Mouse (Mus musculus) G1E-ER4 (cell line): ENCODE data around the gene 1500011B03Rik. TPM values are rescaled to one million over a fixed set of nuclear protein-coding genes. Genes with fewer than 3 reads are reported as not detected.
"Not testable (repeated sequence)": the region's sequence is repeated elsewhere in the genome, so short reads cannot be mapped to it uniquely, and the experiment has no call there.

Source experiments
- GATA1 ChIP-seq: IDR thresholded peaks from one replicate; pipeline ENCODE4 v1.8.0; 2012; ENCODE audit warnings: low read length, inconsistent platforms
- polyA plus RNA-seq: library from polyadenylated mRNA; stranded (reverse); fragments of >175 nt; gene quantifications from 2 replicates; pipeline ENCODE4 v1.2.3, GENCODE M21; 2012

1500011B03Rik gene
- polyA plus RNA-seq: 0.05 TPM in 1 of 2 replicates, not detected in the other

DNA sequence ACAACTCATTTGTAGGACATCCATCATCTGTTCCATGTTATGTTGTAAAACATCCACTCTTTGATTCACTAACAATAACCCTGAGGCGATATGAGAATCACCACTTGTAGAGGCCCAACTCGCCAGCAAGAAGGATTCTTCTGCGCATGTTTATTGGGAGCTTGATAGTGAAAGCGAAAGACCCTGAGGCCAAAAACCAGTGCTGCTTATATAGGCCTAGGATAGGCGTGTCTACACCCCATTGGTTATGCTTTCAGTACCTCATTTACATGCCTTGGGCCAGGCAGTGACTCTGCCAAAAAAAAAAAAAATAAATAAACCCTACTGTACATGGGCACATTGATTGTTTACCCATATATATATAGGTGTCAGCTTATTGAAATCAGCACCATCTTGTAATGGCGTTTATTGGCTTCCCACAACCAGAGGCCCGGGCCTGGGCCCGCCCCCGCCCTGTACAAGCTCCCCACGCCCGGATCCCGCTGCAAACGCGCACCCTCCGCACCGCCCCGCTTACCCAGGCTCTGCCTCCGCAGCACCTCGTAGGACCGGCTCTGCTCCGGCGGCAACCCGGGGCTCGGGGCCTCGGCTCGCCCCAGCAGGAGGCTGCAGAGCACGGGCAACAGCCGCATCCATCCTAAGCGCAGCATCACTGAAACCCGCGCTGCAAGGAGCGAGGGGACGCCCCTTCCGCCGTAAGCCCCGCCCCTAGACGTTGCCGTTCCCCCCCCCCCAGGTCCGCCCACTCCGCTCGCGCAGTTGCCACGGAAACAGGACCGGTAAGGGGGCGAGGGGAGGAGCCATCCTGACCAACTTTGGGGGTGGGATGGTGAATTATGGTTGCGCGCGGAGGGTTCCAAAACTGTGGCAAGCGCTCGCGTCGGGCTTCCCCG is at the start of gene 1500011B03Rik:
Gene 1500011B03Rik, minus strand, starts transcription at position 673 of the 893 bp plus-strand sequence.
- no peak for TF ChIP-seq GATA1

DNA sequence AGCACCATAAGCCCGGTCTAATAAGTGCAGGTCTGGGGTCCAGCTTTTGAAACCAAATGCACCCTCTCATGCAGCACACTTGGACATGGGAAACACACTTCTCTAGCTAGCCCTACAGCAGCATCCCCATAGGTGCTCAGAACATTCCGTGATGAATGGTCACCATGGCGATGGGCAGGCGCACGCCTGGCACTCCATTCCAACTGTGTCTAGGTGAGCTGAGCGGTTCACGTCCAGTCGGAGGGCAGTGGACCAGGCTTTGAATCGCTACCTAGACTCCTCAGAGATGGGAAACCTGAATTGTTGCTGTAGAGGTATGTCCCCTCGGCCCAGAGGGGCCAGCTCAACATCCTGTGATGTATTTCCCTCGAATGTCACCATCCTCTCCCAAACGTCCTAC is 42.0 kb upstream of the 1500011B03Rik start:
- TF ChIP-seq GATA1: no peak

DNA sequence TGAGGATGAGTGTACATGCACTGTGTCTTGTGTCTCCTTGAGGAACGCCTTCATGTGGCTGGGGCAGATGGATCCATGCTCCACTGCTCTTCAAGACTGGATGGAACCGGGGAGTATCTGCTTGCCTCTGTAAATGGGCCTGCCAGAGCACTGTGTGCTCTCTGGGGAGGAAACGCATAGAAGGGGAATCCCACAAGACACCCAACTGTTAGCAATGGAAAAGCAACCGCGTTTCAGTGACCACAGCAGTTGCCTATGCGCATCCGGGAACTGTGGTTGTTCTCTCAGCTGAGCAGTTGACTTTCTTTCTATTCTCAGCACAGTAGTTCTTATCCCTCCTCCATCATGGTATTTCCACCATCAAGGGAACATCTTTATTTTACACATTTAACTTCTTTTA is 41.5 kb upstream of the 1500011B03Rik start:
- TF ChIP-seq GATA1: no peak

DNA sequence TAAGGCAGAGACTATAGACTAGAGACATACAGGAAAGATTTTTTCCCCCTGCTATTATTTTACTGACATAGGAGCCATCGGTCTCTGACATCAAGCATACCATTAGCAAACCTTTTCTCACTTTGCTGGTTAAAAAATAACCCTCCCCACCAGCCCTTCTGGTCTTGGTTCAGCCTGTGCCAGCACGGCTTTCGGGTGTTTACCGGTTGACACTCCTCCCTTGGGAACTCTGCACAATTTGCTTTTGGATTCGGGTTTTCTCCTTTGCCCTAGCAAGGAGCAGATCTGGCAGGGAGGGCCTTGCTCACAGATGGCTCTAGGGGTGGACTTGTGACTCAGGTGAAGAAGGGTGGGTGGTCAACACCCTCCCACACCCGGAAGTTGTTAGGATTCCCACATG is 38.5 kb upstream of the 1500011B03Rik start:
- TF ChIP-seq GATA1: no peak

DNA sequence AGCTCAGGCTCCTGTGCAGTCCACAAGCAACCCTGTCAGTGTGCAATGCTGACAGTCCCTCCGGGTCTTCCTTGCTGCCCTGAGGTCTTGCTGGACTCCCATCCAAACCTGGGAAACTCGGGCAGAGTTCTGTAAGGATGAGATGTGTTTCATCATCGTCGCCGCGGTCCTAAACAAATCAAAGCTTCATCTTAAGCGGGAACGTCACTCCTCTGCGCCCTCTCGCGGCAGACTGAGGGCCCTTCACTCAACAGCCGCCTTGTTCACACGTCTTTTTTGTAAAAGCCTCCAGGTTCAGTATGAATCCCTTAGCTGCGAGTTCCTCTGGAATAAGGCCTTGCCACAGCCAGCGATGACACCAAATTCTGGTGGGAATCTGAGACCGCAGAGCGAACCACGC is 36.0 kb upstream of the 1500011B03Rik start:
- TF ChIP-seq GATA1: no peak

DNA sequence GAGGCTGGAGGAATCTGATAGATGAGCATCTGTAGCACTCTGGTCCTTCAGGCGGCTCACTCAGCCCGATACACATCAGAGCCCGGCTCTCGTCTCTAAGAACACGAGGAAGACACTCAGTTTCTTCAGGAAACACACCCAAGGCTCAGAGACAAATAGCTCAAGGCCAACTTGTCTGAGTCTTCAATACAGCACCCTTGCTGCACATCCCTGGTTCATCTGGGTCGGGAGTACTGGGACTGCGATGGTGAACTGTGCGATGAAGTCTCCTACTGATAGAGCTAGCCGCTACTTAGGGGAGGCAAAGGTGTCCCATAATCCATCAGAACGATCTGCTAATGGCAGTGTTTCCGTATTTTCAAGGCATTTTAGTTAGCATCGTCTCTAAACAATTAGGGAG is 35.3 kb upstream of the 1500011B03Rik start, which contains the start of gene Gm9936:
Gene Gm9936, minus strand, starts transcription at position 101 of the 400 bp plus-strand sequence.
- no peak for TF ChIP-seq GATA1

DNA sequence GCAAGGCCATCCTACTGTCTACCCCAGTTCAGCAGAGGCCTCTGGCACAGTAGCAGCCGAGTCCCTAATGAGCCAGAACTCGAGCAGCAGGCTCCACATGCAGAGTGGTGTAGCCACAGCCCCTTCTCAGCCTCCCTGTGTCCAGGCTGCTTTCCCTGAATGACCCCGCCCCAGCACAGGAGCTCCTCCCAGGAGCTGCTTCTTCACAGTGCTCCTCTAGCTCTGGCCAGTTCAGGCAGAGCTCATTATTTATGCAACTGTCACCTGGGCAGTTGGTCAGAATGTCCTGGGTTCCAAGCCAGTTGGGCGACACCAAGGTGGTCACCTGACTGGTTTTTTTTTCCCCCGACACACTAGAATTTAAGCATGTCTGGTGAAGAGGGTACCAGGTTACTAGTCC is 30.1 kb upstream of the 1500011B03Rik start, which contains the start of gene 4930519G04Rik:
Gene 4930519G04Rik, plus strand, starts transcription at position 301 of the 400 bp plus-strand sequence.
- TF ChIP-seq GATA1: not testable (repeated sequence)

DNA sequence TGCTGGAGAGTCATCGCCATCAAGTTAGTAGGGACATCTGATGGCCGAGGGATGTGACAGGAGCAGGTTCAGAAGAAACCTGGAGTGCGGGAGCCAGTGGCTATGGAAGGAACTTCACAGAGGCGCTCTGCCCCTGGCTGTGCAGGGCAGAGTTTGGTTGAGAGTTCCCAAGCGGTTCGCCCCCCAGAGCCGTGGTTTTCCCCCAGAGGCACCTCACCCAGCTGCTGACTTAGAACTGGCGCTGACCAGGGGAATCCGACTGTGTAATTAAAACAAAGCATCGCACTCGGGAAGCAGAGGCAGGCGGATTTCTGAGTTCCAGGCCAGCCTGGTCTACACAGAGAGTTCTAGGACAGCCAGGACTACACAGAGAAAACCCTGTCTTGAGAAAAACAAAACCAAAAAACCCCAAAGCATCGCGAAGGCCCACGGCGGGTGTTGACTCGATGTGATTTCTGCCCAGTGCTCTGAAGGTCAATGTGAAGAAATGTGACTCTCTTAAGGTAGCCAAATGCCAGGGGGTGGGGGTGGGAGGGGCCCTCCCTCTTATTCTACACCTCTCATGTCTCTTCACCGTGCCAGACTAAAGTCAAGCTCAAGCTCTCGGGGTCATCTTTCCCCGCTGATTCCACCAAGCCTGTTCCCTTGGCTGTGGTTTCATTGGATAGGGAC is 28.4 kb upstream of the 1500011B03Rik start:
- TF ChIP-seq GATA1: no peak

DNA sequence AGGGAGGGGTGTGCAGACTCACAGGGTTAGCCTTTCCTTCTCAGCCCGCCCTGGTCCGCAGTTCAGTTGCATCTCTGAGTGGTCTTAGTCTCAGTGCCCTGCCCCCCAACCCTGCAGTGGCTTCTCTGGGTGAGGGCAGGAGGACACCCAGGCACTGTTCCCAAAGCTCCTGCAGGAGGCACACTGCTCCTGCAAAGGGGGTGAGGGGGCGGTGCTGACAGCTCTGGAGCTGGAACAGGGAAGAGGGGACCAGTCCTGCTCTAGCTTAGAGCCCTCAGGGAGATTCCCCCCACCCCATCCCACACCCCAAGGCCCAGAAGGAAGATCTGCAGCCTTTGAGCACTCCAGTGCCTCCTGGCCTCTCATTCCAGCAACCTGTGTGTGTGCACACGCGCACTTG is 19.4 kb upstream of the 1500011B03Rik start:
- TF ChIP-seq GATA1: no peak

DNA sequence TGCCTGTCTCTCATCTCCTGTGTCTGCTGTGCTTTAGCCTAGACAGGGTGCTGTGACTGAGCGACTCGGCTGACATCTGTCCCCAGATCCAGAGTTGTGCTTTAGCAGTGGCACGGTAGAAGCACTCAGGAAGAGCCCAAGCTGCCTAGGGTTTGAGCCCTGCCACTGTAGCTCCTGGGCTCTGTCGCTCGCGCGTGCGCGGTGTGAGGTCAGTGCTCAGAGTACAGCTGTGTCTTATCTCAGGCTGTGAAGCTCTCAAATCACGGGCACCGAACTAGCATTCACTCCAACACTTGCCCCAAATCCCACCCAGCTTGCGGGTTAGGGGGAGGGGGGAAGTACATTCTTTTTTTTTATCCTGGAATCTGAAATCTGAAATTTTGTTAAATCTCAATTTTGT is 13.6 kb upstream of the 1500011B03Rik start:
- TF ChIP-seq GATA1: no peak

DNA sequence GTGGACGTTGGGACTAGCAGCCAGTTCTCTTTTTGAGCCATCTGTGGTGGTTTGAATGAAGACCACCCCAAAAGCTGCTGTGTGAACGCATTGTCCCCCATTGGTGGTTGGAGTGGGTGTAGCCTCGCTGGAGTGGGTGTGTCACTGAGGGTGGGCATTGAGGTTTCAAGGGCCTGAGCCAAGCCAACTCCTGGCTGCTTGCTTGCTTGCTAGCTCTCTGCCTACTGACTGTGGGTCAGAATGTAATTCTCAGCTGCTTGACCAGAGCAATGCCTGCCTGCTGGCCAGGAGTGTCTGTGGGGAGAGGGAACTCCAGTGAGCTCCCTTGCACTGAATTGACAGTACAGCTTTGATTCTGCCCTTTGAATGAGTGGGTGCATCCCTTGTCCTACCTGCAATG is 6.5 kb upstream of the 1500011B03Rik start:
- no peak for TF ChIP-seq GATA1

DNA sequence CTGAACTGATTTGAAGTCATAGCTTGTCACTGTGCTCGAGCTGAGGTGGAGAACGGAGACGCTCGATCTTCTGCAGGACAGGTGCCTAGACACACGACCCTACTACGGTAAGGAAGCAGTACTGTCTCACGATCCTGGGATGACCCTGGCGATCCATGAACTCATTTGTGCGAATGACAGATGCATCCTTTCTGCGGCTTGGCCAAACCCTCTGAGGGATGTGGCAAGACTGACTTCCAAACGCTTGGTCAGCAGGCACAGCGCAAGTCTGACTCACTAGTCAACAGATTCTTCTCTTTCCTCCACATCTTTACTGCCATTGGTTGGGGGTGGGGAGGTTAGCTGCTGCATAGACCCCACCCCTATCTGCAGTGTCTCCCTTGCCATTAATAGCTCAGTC is 4.2 kb upstream of the 1500011B03Rik start:
- TF ChIP-seq GATA1: no peak

DNA sequence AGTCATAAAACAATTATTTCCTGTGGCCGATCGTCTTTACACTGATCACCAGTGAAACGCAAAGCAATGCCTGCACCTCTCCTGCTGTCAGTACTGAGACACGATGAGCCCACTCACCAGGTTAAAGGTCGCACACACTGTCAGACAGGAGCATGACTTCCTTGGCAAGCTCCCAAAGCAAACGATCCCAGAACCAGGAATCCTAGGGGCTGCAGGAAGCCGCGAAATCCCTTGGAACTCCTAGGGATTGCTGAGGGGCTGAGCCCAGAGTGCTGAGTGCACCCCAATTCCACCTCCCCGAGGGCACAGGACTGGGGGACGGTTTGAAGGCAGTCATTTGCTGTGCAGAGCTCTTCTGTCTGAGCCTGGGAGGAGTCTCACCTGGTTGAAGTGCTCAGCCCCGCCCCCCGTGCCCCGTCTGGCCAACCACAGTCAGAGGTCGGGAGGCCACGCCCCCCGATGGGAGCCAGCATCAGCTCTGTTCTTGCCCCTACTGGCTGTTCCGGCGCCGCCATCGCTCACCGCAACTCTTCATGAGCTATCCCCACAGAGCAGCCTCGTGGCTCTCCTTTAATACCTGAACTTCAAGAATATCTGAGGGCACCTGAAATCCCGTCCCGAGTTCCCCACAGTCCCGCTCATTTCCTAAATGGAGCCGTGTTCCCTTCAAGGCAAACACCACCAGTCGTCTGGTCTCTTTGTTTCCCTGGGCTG is 2.9 kb upstream of the 1500011B03Rik start:
- TF ChIP-seq GATA1: no peak

DNA sequence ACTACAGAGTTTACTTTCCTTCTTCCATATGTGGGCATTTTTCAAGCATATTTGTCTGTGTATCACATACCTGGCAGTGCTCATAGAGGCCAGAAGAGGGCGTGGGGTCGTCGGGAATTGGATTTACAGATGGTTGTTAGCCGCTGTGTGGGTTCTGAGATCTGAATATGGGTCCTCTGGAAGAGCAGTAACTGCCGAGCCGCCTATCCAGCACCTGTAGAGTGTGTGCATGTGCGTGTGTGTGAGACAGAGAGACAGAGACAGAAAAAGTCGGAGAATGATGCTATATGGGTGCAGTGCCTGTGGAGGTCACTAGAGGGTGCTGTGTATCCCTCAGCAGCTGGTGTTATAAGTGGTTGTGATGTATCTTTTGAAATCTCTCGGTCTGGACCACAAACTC is 929 bp upstream of the 1500011B03Rik start:
- TF ChIP-seq GATA1: no peak

DNA sequence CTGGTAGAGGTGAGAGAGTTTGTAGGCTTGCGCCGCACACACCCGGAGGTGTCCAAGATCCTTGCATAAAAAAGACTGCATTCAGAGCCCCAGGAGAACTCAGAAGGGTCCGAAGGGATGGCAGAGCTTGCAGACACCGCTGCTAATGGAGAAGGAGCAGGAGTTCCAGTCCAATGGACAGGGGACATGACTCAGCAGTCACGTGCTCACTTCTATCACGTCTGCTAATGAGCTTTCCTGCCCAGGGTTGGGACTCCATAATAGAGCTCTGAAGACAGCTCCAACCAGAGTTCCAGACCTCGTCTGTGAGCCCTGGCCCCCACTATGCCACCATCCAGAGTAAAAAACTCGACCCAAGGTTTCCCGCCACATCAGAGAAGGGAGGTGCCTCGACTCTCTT is 5.1 kb downstream of the 1500011B03Rik start:
- no peak for TF ChIP-seq GATA1

DNA sequence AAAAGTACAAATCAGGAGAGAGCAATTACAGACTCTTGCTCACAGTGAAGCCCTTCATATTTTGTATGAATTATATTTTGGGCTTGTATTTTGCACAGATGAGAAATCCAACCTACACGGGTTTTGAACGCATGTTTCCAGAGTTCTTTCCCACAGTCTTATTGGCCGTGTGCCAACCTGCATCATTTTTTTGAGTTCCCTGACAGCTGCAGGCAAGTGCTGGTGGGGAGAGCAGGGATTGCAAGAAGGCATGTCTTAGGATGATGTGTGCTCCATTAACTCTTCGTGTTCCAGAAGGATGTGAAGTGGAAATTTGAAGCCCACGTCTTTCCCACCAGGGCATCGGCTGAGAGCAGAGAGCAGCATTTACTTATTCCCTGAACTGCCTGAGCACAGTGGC is 6.7 kb downstream of the 1500011B03Rik start:
- TF ChIP-seq GATA1: no peak
